Mouse (Mus musculus) retina, postnatal 7 days (tissue): ENCODE measurements at regions not wholly inside any gene's neighbourhood (a gene's known extent, or its start where the extent isn't known, plus 50 kb on each side); places are given as distances from the start of the nearest gene placed in this dataset.

ENCODE experiments used
- DNase-seq: peaks from one replicate; pipeline ENCODE4 v3.0.0-alpha.2; 2012; ENCODE audit warnings: low read depth, low spot score

- DNase-seq = peak; percentile 58
These were observed 364.9 kb upstream of the Fmr1 start for GRCm38 (mm10) chrX:68313486-68313885.
